Mouse (Mus musculus) MEL (cell line): ENCODE results near the gene Cotl1. TPM values are rescaled to one million over a fixed set of nuclear protein-coding genes. Genes with fewer than 3 reads are reported as not detected.
A peak's percentile ranks its signal among the peaks of the same experiment; 100 is the strongest.

Source experiments
- DNase-seq: peaks from one replicate; pipeline ENCODE4 v3.0.0; 2011; ENCODE audit warnings: low read depth, low spot score
- H3K27ac ChIP-seq: 2 replicates; pipeline ENCODE4 v1.5.1; 2012; ENCODE audit warnings: low read depth, mild to moderate bottlenecking, control low read depth, low read length, moderate library complexity; ENCODE audit not compliant: control insufficient read depth
- H3K27me3 ChIP-seq, 2 experiments: fragments of 150-350 bp in 1 of 2; sonication (generic) in 1 of 2; 2 replicates each; pipeline ENCODE4 v1.6.1; 2012; ENCODE audit warnings: low read length in 2 of 2, mild to moderate bottlenecking in 2 of 2, improper control_type of control experiment in 1 of 2, moderate library complexity in 1 of 2; ENCODE audit not compliant: insufficient read depth in 2 of 2, control insufficient read depth in 1 of 2
- H3K36me3 ChIP-seq, 2 experiments: 2 replicates each; pipeline ENCODE4 v1.6.1; 2012 to 2014; ENCODE audit warnings: low read length in 2 of 2, improper control_type of control experiment in 1 of 2, inconsistent platforms in 1 of 2, mild to moderate bottlenecking in 1 of 2; ENCODE audit not compliant: insufficient read depth in 2 of 2, control insufficient read depth in 1 of 2
- H3K4me1 ChIP-seq, 2 experiments: fragments of 150-350 bp in 1 of 2; sonication (generic) in 1 of 2; 2 replicates each; pipeline ENCODE4 v1.6.1; 2012; ENCODE audit warnings: low read length in 2 of 2, improper control_type of control experiment in 1 of 2, mild to moderate bottlenecking in 1 of 2; ENCODE audit not compliant: insufficient read depth in 2 of 2, control insufficient read depth in 1 of 2
- H3K4me3 ChIP-seq, 2 experiments: fragments of 150-350 bp in 1 of 2; sonication (generic) in 1 of 2; 2 replicates each; pipeline ENCODE4 v1.5.1; 2012; ENCODE audit warnings: low read depth in 2 of 2, low read length in 2 of 2, mild to moderate bottlenecking in 2 of 2, moderate library complexity in 2 of 2, control low read depth in 1 of 2, improper control_type of control experiment in 1 of 2; ENCODE audit not compliant: control insufficient read depth in 1 of 2, insufficient read depth in 1 of 2
- H3K79me2 ChIP-seq: 2 replicates; pipeline ENCODE4 v1.6.1; 2012; ENCODE audit warnings: mild to moderate bottlenecking, low read length, moderate library complexity; ENCODE audit not compliant: control insufficient read depth, poor library complexity, insufficient read depth
- H3K9ac ChIP-seq: 2 replicates; pipeline ENCODE4 v1.6.1; 2012; ENCODE audit warnings: low read depth, mild to moderate bottlenecking, control low read depth, low read length, moderate library complexity; ENCODE audit not compliant: control insufficient read depth, poor library complexity, severe bottlenecking
- H3K9me3 ChIP-seq: fragments of 150-350 bp; sonication (generic); replicated peaks from 2 replicates; pipeline ENCODE4 v1.6.1; 2012; ENCODE audit warnings: mild to moderate bottlenecking, low read length, improper control_type of control experiment, moderate library complexity; ENCODE audit not compliant: insufficient read depth
- BHLHE40 ChIP-seq: IDR thresholded peaks from 2 replicates; pipeline ENCODE4 v1.6.1; 2012; ENCODE audit warnings: low read depth, mild to moderate bottlenecking, inconsistent platforms, low read length, improper control_type of control experiment, borderline replicate concordance
- CHD1 ChIP-seq: IDR thresholded peaks from 2 replicates; pipeline ENCODE4 v1.6.1; 2012; ENCODE audit warnings: low read depth, mild to moderate bottlenecking, inconsistent platforms, low read length, improper control_type of control experiment
- CTCF ChIP-seq, 3 experiments: IDR thresholded peaks in 2 of 3; conservative IDR thresholded peaks in 1 of 3; 2 replicates each; pipeline ENCODE4 v1.5.1; 2011 to 2012; ENCODE audit warnings: low read length in 3 of 3, low read depth in 2 of 3, mild to moderate bottlenecking in 2 of 3, improper control_type of control experiment in 1 of 3, inconsistent platforms in 1 of 3, mixed read lengths in 1 of 3, moderate library complexity in 1 of 3; ENCODE audit not compliant: control insufficient read depth in 1 of 3, insufficient read depth in 1 of 3, poor library complexity in 1 of 3, severe bottlenecking in 1 of 3
- E2F4 ChIP-seq: IDR thresholded peaks from 2 replicates; pipeline ENCODE4 v1.6.1; 2011; ENCODE audit warnings: low read depth, low read length, improper control_type of control experiment, borderline replicate concordance
- ELF1 ChIP-seq: IDR thresholded peaks from 2 replicates; pipeline ENCODE4 v1.6.1; 2014; ENCODE audit warnings: low read depth, mild to moderate bottlenecking, inconsistent platforms, low read length, improper control_type of control experiment, moderate library complexity
- EP300 ChIP-seq, 2 experiments: IDR thresholded peaks; 2 replicates each; pipeline ENCODE4 v1.6.1; 2011; ENCODE audit warnings: improper control_type of control experiment in 2 of 2, low read length in 2 of 2, low read depth in 1 of 2, mild to moderate bottlenecking in 1 of 2
- ETS1 ChIP-seq: IDR thresholded peaks from 2 replicates; pipeline ENCODE4 v1.6.1; 2012; ENCODE audit warnings: low read depth, mild to moderate bottlenecking, inconsistent platforms, low read length, improper control_type of control experiment, moderate library complexity
- GABPA ChIP-seq: IDR thresholded peaks from 2 replicates; pipeline ENCODE4 v1.6.1; 2012; ENCODE audit warnings: low read depth, mild to moderate bottlenecking, inconsistent platforms, low read length, improper control_type of control experiment, moderate library complexity
- JUND ChIP-seq: IDR thresholded peaks from 2 replicates; pipeline ENCODE4 v1.6.1; 2011; ENCODE audit warnings: low read depth, mild to moderate bottlenecking, improper control_type of control experiment, low read length
- MAFK ChIP-seq: IDR thresholded peaks from 2 replicates; pipeline ENCODE4 v1.6.1; 2011; ENCODE audit warnings: low read depth, mild to moderate bottlenecking, low read length, improper control_type of control experiment, borderline replicate concordance
- MAX ChIP-seq: IDR thresholded peaks from 2 replicates; pipeline ENCODE4 v1.6.1; 2011; ENCODE audit warnings: low read length, improper control_type of control experiment
- MAZ ChIP-seq: IDR thresholded peaks from 2 replicates; pipeline ENCODE4 v1.6.1; 2012; ENCODE audit warnings: low read depth, mild to moderate bottlenecking, inconsistent platforms, low read length, improper control_type of control experiment
- MXI1 ChIP-seq: IDR thresholded peaks from 2 replicates; pipeline ENCODE4 v1.6.1; 2011; ENCODE audit warnings: mild to moderate bottlenecking, low read depth, low read length, improper control_type of control experiment
- MYB ChIP-seq: IDR thresholded peaks from 2 replicates; pipeline ENCODE4 v1.6.1; 2011; ENCODE audit warnings: mild to moderate bottlenecking, low read depth, low read length, improper control_type of control experiment
- MYC ChIP-seq: IDR thresholded peaks from 2 replicates; pipeline ENCODE4 v1.6.1; 2011; ENCODE audit warnings: low read depth, mild to moderate bottlenecking, low read length, improper control_type of control experiment, moderate library complexity
- NRF1 ChIP-seq: IDR thresholded peaks from 2 replicates; pipeline ENCODE4 v1.6.1; 2014; ENCODE audit warnings: low read depth, mild to moderate bottlenecking, inconsistent platforms, low read length, improper control_type of control experiment, moderate library complexity; ENCODE audit not compliant: poor library complexity, insufficient read depth, severe bottlenecking
- SIN3A ChIP-seq: IDR thresholded peaks from 2 replicates; pipeline ENCODE4 v1.6.1; 2012; ENCODE audit warnings: low read length, improper control_type of control experiment, inconsistent platforms
- TCF12 ChIP-seq: IDR thresholded peaks from 2 replicates; pipeline ENCODE4 v1.6.1; 2014; ENCODE audit warnings: low read depth, mild to moderate bottlenecking, inconsistent platforms, low read length, improper control_type of control experiment, moderate library complexity
- UBTF ChIP-seq: IDR thresholded peaks from 2 replicates; pipeline ENCODE4 v1.6.1; 2012; ENCODE audit warnings: low read depth, mild to moderate bottlenecking, inconsistent platforms, low read length, improper control_type of control experiment, moderate library complexity, borderline replicate concordance; ENCODE audit not compliant: insufficient read depth
- USF2 ChIP-seq, 2 experiments: IDR thresholded peaks; 2 replicates each; pipeline ENCODE4 v1.6.1; 2011 to 2012; ENCODE audit warnings: improper control_type of control experiment in 2 of 2, low read length in 2 of 2, borderline replicate concordance in 1 of 2, inconsistent platforms in 1 of 2, low read depth in 1 of 2, mild to moderate bottlenecking in 1 of 2; ENCODE audit not compliant: insufficient read depth in 1 of 2
- ZC3H11A ChIP-seq: IDR thresholded peaks from 2 replicates; pipeline ENCODE4 v1.6.1; 2012; ENCODE audit warnings: low read depth, mild to moderate bottlenecking, inconsistent platforms, low read length, improper control_type of control experiment
- polyA plus RNA-seq, 2 experiments: library from polyadenylated mRNA; stranded (reverse) in 1 of 2; unstranded in 1 of 2; fragments of >175 nt in 1 of 2; fragments of >200 nt in 1 of 2; gene quantifications; 2 replicates each; pipeline versions ENCODE4 v1.2.1 to v1.2.4; 2012; ENCODE audit warnings: low replicate concordance in 2 of 2, low read depth in 1 of 2; ENCODE audit not compliant: insufficient read length in 2 of 2, insufficient read depth in 1 of 2, missing spikeins in 1 of 2
- total RNA-seq: library from RNA; depleted of rRNA; stranded (reverse); fragments of 300-350 nt; gene quantifications from 2 replicates; pipeline ENCODE4 v1.2.3, GENCODE M21; 2012

The Cotl1 gene
- total and polyA plus RNA-seq, 3 experiments: 70.3 to 114 TPM; not detected in 1

DNA sequence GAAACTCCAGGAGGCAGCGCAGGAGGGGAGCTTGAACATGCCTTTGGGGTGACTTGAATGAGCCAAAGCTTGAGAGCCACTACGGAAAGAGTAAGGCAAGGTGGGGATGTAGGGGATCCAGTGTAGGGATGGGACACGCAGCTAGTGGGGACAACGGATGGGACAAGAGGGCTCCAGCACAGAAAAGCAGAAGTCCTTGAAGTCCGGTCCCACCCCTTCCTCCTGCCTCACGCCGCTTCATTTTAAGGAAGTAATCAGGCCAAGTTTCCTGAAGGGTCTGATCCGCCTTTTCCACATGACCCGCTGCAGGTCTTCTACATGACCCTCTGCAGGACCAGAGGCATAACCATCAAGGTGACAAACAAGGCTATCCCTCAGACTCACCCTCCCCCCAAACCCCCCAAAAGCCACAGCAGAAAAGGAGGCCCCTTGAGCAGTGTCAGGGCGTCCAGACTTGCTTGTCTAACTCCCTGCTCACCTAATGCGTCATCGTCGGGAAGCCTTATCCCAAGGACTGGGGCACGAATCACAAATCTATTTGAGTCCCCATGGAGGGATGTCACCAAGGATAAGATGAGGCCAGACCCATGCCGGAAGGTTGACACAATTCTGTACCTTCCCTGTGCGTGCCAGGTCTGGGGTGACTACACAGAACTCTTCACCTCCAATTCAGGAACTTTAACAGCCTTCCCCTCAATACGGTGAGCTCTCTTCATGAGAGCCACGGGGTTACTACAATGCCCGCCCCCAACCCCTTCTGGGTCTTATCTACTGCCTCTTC is 14.2 kb downstream of the Cotl1 start (continued):
- no peak for TF ChIP-seq NRF1
- 0 out of 2 replicates have a peak, but pooled peaks have one; percentile 47 for TF ChIP-seq ELF1
- TF ChIP-seq JUND: 0 out of 2 replicates have a peak, but pooled peaks have one; percentile 11
- no peak for TF ChIP-seq TCF12

DNA sequence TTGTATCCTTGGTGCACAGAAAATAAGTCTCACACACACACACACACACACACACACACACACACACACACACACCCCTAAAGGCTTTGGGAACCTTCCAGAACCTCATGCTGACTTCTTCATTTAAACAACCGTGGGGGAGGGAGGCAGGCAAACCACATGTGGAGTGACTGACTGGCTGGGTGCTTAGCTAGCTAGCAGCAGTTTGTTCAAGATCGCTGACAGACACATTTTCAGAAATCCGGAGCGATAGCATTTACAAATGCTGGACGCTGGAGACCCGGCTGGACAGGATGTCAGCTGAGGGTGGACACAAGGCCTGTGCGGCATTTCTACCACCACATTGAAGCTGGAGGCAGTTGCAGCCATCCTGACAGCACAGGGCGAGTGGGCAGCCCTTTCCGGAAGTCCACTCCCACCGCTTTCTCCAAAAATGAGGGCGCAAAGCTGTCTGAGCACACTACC is 15.5 kb downstream of the Cotl1 start:
- DNase-seq: peak; percentile 86
- peaks cover 0 to 34% of the 10 kb centered on the region in 2 experiments; a peak in 2 of 4 replicates for H3K36me3 ChIP-seq
- H3K79me2 ChIP-seq: no peaks in the 10 kb centered on the region
- TF ChIP-seq MAX: peak; percentile 62; the same call in 1 of the 2 replicates
- no peak for TF ChIP-seq TCF12
- no peak for TF ChIP-seq CHD1
- peak; percentile 67; the same call in 1 of the 2 replicates for TF ChIP-seq SIN3A
- no peak for TF ChIP-seq GABPA
- TF ChIP-seq MAFK: no peak
- no peak for TF ChIP-seq BHLHE40
- TF ChIP-seq ETS1: peak; percentile 67; the same call in 1 of the 2 replicates
- TF ChIP-seq MAZ: no peak
- TF ChIP-seq EP300 (IDR thresholded peaks at IDR 0.05; ENCODE audit: low read depth in 1 of 2, low read length in 2 of 2): peak in 1 of 2 experiments; percentile 52; a peak in 2 of 4 replicates
- peak; percentile 78; the same call in 1 of the 2 replicates for TF ChIP-seq MYC
- no peak for TF ChIP-seq MYB
- no peak for TF ChIP-seq CTCF (IDR thresholded peaks at IDR 0.05 in 2 of 3, conservative IDR thresholded peaks at IDR 0.05 in 1 of 3; ENCODE audit: control insufficient read depth in 1 of 3, insufficient read depth in 1 of 3, low read depth in 2 of 3, low read length in 3 of 3, poor library complexity in 1 of 3, severe bottlenecking in 1 of 3)
- no peak for TF ChIP-seq USF2 (IDR thresholded peaks at IDR 0.05; ENCODE audit: borderline replicate concordance in 1 of 2, insufficient read depth in 1 of 2, low read depth in 1 of 2, low read length in 2 of 2)
- TF ChIP-seq UBTF: no peak
- TF ChIP-seq MXI1: peak; percentile 72
- no peak for TF ChIP-seq ZC3H11A
- no peak for TF ChIP-seq E2F4
- no peaks in the 10 kb centered on the region for H3K9me3 ChIP-seq
- no peaks in the 10 kb centered on the region for H3K27me3 ChIP-seq
- H3K9ac ChIP-seq: peak overlapping the region; percentile 3; the same call in 1 of the 2 replicates
- H3K4me3 ChIP-seq: no peak overlapping the region
- H3K27ac ChIP-seq: peak overlapping the region; percentile 91
- peaks cover 32 to 50% of the 10 kb centered on the region in 2 experiments for H3K4me1 ChIP-seq
